Mouse (Mus musculus) midbrain, embryonic 15.5 days (tissue): ENCODE data around the gene Nqo1. TPM values are rescaled to one million over a fixed set of nuclear protein-coding genes. Genes with fewer than 3 reads are reported as not detected.

ENCODE experiments used
- ATAC-seq: fragments of 200-750 bp; cut with Nextera tagmentation; replicated peaks from 2 replicates; pipeline ENCODE4 v1.8.0; 2017; ENCODE audit warnings: moderate TSS enrichment
- H3K27ac ChIP-seq: fragments of 300-500 bp; sonication (generic); 2 replicates; pipeline ENCODE4 v1.5.1; 2015; ENCODE audit warnings: mild to moderate bottlenecking, inconsistent platforms
- H3K27me3 ChIP-seq: fragments of 300-500 bp; sonication (generic); replicated peaks from 2 replicates; pipeline ENCODE4 v1.6.1; 2015; ENCODE audit warnings: inconsistent platforms
- H3K36me3 ChIP-seq: fragments of 300-500 bp; sonication (generic); replicated peaks from 2 replicates; pipeline ENCODE4 v1.6.1; 2015; ENCODE audit warnings: inconsistent platforms
- H3K4me1 ChIP-seq: fragments of 300-500 bp; sonication (generic); 2 replicates; pipeline ENCODE4 v1.6.1; 2015; ENCODE audit warnings: inconsistent platforms
- H3K4me2 ChIP-seq: fragments of 300-500 bp; sonication (generic); 2 replicates; pipeline ENCODE4 v1.6.1; 2015; ENCODE audit warnings: inconsistent platforms, mild to moderate bottlenecking, moderate library complexity
- H3K4me3 ChIP-seq: fragments of 300-500 bp; sonication (generic); 2 replicates; pipeline ENCODE4 v1.5.1; 2015; ENCODE audit warnings: mild to moderate bottlenecking, inconsistent platforms
- H3K9ac ChIP-seq: fragments of 300-500 bp; sonication (generic); 2 replicates; pipeline ENCODE4 v1.6.1; 2015; ENCODE audit warnings: mild to moderate bottlenecking, inconsistent platforms
- H3K9me3 ChIP-seq: fragments of 300-500 bp; sonication (generic); 2 replicates; pipeline ENCODE4 v1.6.1; 2016; ENCODE audit warnings: inconsistent platforms
- WGBS: fragments of 180-500 bp; shearing (Covaris S2); methylation state at CpG from one replicate; pipeline ENCODE4 v1.1.7; 2015; ENCODE audit warnings: mixed read lengths; 5-methylcytosine and 5-hydroxymethylcytosine counted together
- polyA plus RNA-seq: library from polyadenylated mRNA; unstranded; fragments of >200 nt; fragmentation: Nextera tagmentation; extraction: Ambion mirVana; gene quantifications from 2 replicates; pipeline ENCODE4 v1.2.1, GENCODE M21; 2015

Gene Nqo1
- polyA plus RNA-seq, 1 experiment from 2014 or later: 4.1 TPM

GRCm38 (mm10) chr8:107399495-107399894 lies 3.5 kb downstream of the Nqo1 start:
- Histone ChIP-seq H3K27ac (no peak overlapping the region), H3K9ac (no peak overlapping the region), H3K4me2 (no peak overlapping the region), H3K36me3 (no peaks in the 10 kb centered on the region), H3K27me3 (no peaks in the 10 kb centered on the region), H3K4me1 (peaks cover 14% of the 10 kb centered on the region), H3K9me3 (no peaks in the 10 kb centered on the region), H3K4me3 (no peak overlapping the region)
- WGBS: 42% methylated on average over 9 of the region's 9 CpGs
- ATAC-seq: no peak

- Histone ChIP-seq H3K9ac (no peak overlapping the region), H3K27ac (no peak overlapping the region), H3K36me3 (no peaks in the 10 kb centered on the region), H3K4me3 (no peak overlapping the region), H3K27me3 (no peaks in the 10 kb centered on the region), H3K4me1 (peaks cover 4% of the 10 kb centered on the region), H3K4me2 (no peak overlapping the region), H3K9me3 (no peaks in the 10 kb centered on the region)
- 56% methylated on average over 12 of the region's 12 CpGs for WGBS
- no peak for ATAC-seq
These were observed 5.3 kb downstream of the Nqo1 start for GRCm38 (mm10) chr8:107397665-107398064.

- Histone ChIP-seq H3K9me3 (no peaks in the 10 kb centered on the region), H3K4me1 (no peaks in the 10 kb centered on the region), H3K36me3 (no peaks in the 10 kb centered on the region), H3K27me3 (no peaks in the 10 kb centered on the region), H3K9ac (no peak overlapping the region), H3K27ac (no peak overlapping the region), H3K4me2 (no peak overlapping the region), H3K4me3 (no peak overlapping the region)
- 93% methylated on average over 10 of the region's 10 CpGs for WGBS
- ATAC-seq: no peak
These were observed 6.8 kb downstream of the Nqo1 start for GRCm38 (mm10) chr8:107396106-107396670.

GRCm38 (mm10) chr8:107395397-107395796 lies 7.6 kb downstream of the Nqo1 start:
- no peak overlapping the region for H3K27ac ChIP-seq
- no peak for ATAC-seq
- H3K9ac ChIP-seq: no peak overlapping the region
- no peaks in the 10 kb centered on the region for H3K9me3 ChIP-seq
- H3K4me3 ChIP-seq: no peak overlapping the region
- no peaks in the 10 kb centered on the region for H3K36me3 ChIP-seq
- H3K27me3 ChIP-seq: no peaks in the 10 kb centered on the region
- no peak overlapping the region for H3K4me2 ChIP-seq
- H3K4me1 ChIP-seq: no peaks in the 10 kb centered on the region

GRCm38 (mm10) chr8:107391136-107391516 lies 11.9 kb downstream of the Nqo1 start:
- H3K9me3 ChIP-seq: no peaks in the 10 kb centered on the region
- no peak overlapping the region for H3K4me2 ChIP-seq
- no peak overlapping the region for H3K4me3 ChIP-seq
- H3K27ac ChIP-seq: no peak overlapping the region
- no peaks in the 10 kb centered on the region for H3K4me1 ChIP-seq
- H3K27me3 ChIP-seq: no peaks in the 10 kb centered on the region
- H3K9ac ChIP-seq: no peak overlapping the region
- ATAC-seq: no peak
- H3K36me3 ChIP-seq: no peaks in the 10 kb centered on the region
- WGBS: 79% methylated on average over 4 of the region's 4 CpGs

- H3K27ac ChIP-seq: no peak overlapping the region
- no peak overlapping the region for H3K9ac ChIP-seq
- WGBS: 91% methylated on average over 16 of the region's 16 CpGs
- no peak overlapping the region for H3K4me2 ChIP-seq
- no peak for ATAC-seq
- no peak overlapping the region for H3K4me3 ChIP-seq
- no peaks in the 10 kb centered on the region for H3K36me3 ChIP-seq
- H3K27me3 ChIP-seq: no peaks in the 10 kb centered on the region
- no peaks in the 10 kb centered on the region for H3K9me3 ChIP-seq
- H3K4me1 ChIP-seq: no peaks in the 10 kb centered on the region
These were observed 12.4 kb downstream of the Nqo1 start for GRCm38 (mm10) chr8:107390476-107391135.

- no peaks in the 10 kb centered on the region for H3K4me1 ChIP-seq
- no peak overlapping the region for H3K4me3 ChIP-seq
- no peak overlapping the region for H3K4me2 ChIP-seq
- WGBS: 65% methylated on average over 8 of the region's 8 CpGs
- H3K27ac ChIP-seq: no peak overlapping the region
- no peak; the same call in 1 of the 2 replicates for ATAC-seq
- H3K9me3 ChIP-seq: no peaks in the 10 kb centered on the region
- H3K27me3 ChIP-seq: no peaks in the 10 kb centered on the region
- H3K36me3 ChIP-seq: no peaks in the 10 kb centered on the region
- no peak overlapping the region for H3K9ac ChIP-seq
These were observed 13.4 kb downstream of the Nqo1 start for GRCm38 (mm10) chr8:107389557-107389956.

- H3K36me3 ChIP-seq: no peaks in the 10 kb centered on the region
These were observed 15.1 kb downstream of the Nqo1 start for GRCm38 (mm10) chr8:107387861-107388260.

GRCm38 (mm10) chr8:107386642-107387041 lies 16.4 kb downstream of the Nqo1 start:
- H3K9ac ChIP-seq: no peak overlapping the region
- no peaks in the 10 kb centered on the region for H3K36me3 ChIP-seq
- no peak overlapping the region for H3K4me3 ChIP-seq
- H3K9me3 ChIP-seq: no peaks in the 10 kb centered on the region
- H3K27me3 ChIP-seq: no peaks in the 10 kb centered on the region
- 32% methylated on average over 3 of the region's 3 CpGs for WGBS
- ATAC-seq: no peak
- no peaks in the 10 kb centered on the region for H3K4me1 ChIP-seq
- no peak overlapping the region for H3K27ac ChIP-seq
- H3K4me2 ChIP-seq: no peak overlapping the region

More at GRCm38 (mm10) chr8:107387861-107388260, 15.1 kb downstream of the Nqo1 start:
- Histone ChIP-seq H3K9me3 (no peaks in the 10 kb centered on the region), H3K27ac (no peak overlapping the region), H3K4me3 (no peak overlapping the region), H3K4me2 (no peak overlapping the region), H3K4me1 (no peaks in the 10 kb centered on the region), H3K27me3 (no peaks in the 10 kb centered on the region), H3K9ac (no peak overlapping the region)
- 63% methylated on average over 5 of the region's 5 CpGs for WGBS
- ATAC-seq: no peak

- no peaks in the 10 kb centered on the region for H3K4me1 ChIP-seq
- no peaks in the 10 kb centered on the region for H3K9me3 ChIP-seq
- H3K4me2 ChIP-seq: no peak overlapping the region
- 58% methylated on average over 5 of the region's 5 CpGs for WGBS
- no peak overlapping the region for H3K4me3 ChIP-seq
- H3K36me3 ChIP-seq: no peaks in the 10 kb centered on the region
- no peaks in the 10 kb centered on the region for H3K27me3 ChIP-seq
- no peak overlapping the region for H3K27ac ChIP-seq
- no peak for ATAC-seq
- no peak overlapping the region for H3K9ac ChIP-seq
These were observed 16.8 kb downstream of the Nqo1 start for GRCm38 (mm10) chr8:107386171-107386570.

GRCm38 (mm10) chr8:107385063-107385462 lies 17.9 kb downstream of the Nqo1 start:
- H3K36me3 ChIP-seq: 0 out of 2 replicates have a peak, but pooled peaks cover 4% of the 10 kb centered on the region
- no peak overlapping the region for H3K4me2 ChIP-seq
- H3K27ac ChIP-seq: no peak overlapping the region
- no peaks in the 10 kb centered on the region for H3K9me3 ChIP-seq
- ATAC-seq: no peak
- 94% methylated on average over 2 of the region's 2 CpGs for WGBS
- no peak overlapping the region for H3K9ac ChIP-seq
- H3K4me3 ChIP-seq: no peak overlapping the region
- no peaks in the 10 kb centered on the region for H3K27me3 ChIP-seq
- no peaks in the 10 kb centered on the region for H3K4me1 ChIP-seq

GRCm38 (mm10) chr8:107384651-107385050 lies 18.4 kb downstream of the Nqo1 start:
- WGBS: 65% methylated on average over 5 of the region's 5 CpGs
- Histone ChIP-seq H3K27me3 (no peaks in the 10 kb centered on the region), H3K9ac (no peak overlapping the region), H3K4me2 (no peak overlapping the region), H3K9me3 (no peaks in the 10 kb centered on the region), H3K36me3 (0 out of 2 replicates have a peak, but pooled peaks cover 6% of the 10 kb centered on the region), H3K4me3 (no peak overlapping the region), H3K27ac (no peak overlapping the region), H3K4me1 (no peaks in the 10 kb centered on the region)
- ATAC-seq: no peak

- Histone ChIP-seq H3K4me3 (no peak overlapping the region), H3K9ac (no peak overlapping the region), H3K4me1 (no peaks in the 10 kb centered on the region), H3K4me2 (no peak overlapping the region), H3K27me3 (no peaks in the 10 kb centered on the region), H3K27ac (no peak overlapping the region), H3K36me3 (peaks cover 11% of the 10 kb centered on the region; the same call in 1 of the 2 replicates), H3K9me3 (no peaks in the 10 kb centered on the region)
- 77% methylated on average over 4 of the region's 4 CpGs for WGBS
- no peak for ATAC-seq
These were observed 20.1 kb downstream of the Nqo1 start for GRCm38 (mm10) chr8:107382898-107383297.
